Mouse (Mus musculus): ENCODE results near the gene Prkn.

The Prkn gene

DNA sequence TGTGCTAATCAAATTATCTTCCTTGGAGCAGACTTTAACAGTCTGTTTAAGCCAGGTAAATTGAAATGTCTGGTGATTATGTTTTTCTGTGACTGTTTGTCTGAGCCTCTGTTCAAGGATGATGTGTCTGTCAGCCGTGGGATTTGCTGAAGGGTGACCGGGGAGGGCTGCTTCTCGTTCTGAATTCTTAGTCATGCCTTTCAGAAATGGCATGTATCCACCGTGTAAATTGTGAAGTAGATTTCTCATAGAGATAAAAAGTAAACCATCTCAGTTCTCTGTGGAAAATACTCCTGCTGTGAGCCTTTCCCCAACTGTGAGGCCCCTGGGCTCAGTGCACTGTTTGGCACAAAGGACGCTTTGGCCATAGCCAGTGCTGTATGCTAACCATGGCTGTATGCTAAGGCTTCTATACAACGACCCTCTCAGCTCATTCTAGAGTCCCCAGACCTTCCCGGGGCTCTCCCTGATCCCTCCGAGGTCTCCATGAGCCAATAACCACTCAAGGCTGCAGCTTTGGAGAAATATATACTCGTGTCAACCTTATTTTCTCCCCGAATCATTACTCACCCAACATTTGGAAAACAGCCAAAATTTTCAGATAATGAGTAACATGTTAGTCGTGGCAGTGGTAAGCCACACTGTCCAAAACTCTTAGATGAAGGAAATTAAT, 552.6 kb downstream of the Prkn start:
- in situ Hi-C loops (cut with MboI, MseI) = no loop called here

GRCm38 (mm10) chr17:11394607-11395006, 554.4 kb downstream of the Prkn start:
- in situ Hi-C loops (cut with MboI, MseI) = no loop called here

DNA sequence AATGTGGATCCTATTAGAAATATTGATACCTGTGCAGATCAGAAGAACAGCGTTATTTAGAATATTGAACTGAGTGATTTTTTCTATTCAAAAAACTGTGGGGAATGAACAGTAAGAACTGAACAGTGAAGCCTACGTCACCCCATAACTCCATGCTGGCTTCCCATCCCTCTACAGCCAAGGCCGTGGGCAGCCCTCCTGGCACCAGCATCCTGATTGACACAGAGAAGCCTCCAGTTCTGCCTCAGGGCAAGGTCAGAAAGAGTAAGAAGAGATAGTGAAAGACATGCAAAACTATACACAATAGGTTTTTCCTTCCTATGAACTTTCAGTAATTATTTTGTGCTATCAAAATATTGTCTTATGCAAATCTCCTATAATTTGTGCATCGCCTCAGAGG, 557.5 kb downstream of the Prkn start:
- in situ Hi-C loops (cut with MboI, MseI) = no loop called here

DNA sequence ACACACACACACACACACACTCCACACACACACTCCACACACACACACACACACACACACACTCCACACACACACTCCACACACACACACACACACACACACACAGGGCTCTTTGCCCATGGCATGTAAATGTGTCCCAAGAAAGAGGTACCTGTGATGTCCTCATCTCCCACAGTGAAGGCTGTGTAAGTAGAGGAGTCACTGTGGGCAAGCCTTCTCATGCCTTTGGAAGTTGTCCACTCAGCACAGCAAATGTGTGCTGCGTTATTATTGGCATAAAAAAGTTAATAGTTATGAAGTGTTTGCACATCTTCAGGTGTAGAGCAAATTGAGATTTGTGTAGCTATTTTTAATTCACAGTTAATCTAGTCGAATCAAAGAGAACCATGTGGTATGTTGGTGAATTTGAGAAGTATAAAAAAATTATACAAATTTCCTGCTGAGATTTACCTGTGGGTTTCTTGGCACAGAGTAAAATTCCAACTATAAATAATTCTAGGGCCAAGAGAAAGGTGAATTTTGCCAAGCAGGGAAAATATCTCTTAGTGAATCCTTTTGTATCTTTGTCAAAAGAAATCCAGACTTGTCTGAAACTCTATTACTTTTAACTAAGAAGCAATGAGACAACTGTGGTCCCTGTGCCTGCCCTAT, 562.2 kb downstream of the Prkn start:
- in situ Hi-C loops (cut with MboI, MseI) = no loop called here

- in situ Hi-C loops (cut with MboI, MseI) = no loop called here
Observed at GRCm38 (mm10) chr17:11411414-11411813, 571.2 kb downstream of the Prkn start.

DNA sequence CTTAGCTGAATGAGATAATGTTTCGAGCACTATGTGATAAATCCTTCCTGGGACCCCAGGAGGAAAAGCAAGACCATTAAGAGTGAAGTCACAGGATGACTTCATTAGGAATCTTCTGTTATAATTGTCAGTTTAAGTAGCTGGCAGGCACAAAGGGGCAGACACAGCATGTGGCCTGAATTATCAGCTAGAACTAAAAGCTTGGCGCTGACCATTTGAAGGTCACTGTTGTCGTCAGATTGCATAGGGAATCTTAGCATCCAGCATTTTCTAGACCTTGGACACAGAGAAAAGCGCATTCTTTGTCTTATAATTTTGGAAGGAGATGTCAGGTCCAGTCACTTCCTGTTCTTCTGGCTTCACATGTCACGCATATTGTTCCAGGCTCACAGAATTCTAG, 573.5 kb downstream of the Prkn start:
- in situ Hi-C loops (cut with MboI, MseI) = no loop called here

GRCm38 (mm10) chr17:11414288-11414687, 574.1 kb downstream of the Prkn start:
- in situ Hi-C loops (cut with MboI, MseI) = no loop called here

DNA sequence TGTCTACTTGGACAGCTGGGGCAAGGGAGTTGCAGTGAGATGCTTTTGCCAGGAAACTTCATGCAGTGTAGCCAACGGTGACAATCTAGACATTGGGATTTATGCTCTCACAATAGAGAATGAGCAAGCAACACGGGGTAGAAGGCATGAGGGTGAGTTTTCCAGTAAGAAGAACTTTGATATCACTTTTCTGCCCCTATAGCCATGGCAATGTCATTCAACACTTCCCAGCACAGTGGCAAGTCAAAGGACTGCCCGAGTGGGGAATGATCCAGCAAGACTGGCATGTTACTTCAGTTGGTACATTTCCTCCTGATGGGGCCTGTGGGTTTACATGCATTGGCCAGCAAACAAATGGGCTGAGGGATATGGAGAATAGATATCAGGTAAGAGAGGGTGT, 577.0 kb downstream of the Prkn start:
- in situ Hi-C loops (cut with MboI, MseI) = no loop called here

DNA sequence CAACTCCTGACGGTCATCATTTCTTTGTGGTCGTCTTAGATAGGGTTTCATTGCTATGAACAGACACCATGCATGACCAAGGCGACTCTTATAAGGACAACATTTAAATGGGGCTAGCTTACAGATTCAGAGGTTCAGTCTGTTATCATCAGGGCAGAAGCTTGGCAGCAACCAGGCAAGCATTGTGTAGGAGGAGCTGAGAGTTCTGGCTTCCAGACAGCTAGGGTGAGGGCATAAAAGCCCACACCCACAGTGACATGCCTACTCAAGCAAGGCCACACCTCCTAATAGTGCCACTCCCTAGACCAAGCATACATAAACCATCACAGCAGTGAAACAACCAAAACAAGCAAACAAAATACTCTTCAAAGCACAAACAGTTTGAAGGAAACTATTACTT, 579.3 kb downstream of the Prkn start:
- in situ Hi-C loops (cut with MboI, MseI) = no loop called here

DNA sequence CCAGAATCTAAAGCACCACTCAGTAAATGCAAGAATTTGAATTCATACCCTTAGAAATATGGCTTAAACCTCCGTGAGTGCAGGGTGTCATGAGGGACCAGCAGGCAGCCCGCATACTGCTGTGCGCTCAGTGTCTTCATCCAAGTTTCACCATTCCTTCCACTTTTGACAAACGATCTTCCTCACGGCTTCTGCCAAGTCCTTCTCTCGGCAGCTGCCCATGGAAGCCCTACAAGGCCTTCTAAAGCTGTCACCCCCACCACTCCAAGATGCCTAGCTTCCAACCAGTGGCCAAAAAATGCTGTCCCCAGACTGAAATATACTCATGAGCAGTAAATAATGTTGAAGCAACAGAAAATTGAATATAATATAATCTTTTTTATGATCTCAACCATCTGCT, 580.7 kb downstream of the Prkn start:
- in situ Hi-C loops (cut with MboI, MseI) = no loop called here

- in situ Hi-C loops (cut with MboI, MseI) = no loop called here
Observed at GRCm38 (mm10) chr17:11421264-11421940, 581.2 kb downstream of the Prkn start.

GRCm38 (mm10) chr17:11431323-11431722, 591.1 kb downstream of the Prkn start:
- in situ Hi-C loops (cut with MboI, MseI) = no loop called here

DNA sequence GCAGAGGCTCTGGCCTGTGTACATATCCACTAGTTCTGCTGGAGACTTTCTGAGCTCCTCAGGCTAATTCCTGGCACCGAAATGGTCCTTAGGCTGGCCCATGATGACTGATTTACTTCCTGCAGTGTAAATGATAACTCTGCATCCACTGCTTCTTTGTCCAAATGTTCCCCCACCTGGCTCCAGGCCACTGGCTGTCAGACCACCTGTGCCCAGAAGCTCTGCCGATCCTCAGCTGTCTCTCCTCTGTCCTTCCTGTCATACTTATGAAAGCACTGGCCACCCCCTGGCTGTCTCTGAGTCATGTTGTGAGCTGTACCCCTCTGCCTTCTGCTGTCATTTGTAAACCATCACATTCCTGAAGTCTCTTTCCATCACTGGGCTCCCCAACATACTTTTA, 592.4 kb downstream of the Prkn start:
- in situ Hi-C loops (cut with MboI, MseI) = no loop called here

GRCm38 (mm10) chr17:11462721-11463120, 622.5 kb downstream of the Prkn start:
- in situ Hi-C loops (cut with MboI, MseI) = no loop called here

DNA sequence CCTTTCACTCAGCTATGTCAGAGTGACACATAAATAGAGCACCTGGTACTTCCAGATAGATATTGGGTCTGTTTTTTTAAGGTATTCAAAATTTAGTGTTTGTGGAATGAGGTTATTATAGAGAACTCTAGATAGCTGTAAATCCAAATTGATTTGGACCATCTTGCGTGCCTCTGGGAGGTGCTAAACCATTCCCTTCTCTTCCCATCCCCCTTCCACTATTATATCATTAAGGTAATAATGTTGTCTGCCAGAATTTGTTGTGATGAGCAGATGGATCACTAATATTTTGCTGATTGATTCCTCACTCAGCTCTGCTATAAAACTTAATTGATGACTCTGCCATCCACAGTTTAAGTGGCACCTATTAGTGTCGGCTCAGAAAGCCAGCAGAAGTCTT, 625.9 kb downstream of the Prkn start:
- in situ Hi-C loops (cut with MboI, MseI) = no loop called here

GRCm38 (mm10) chr17:11468624-11469023, 628.4 kb downstream of the Prkn start:
- in situ Hi-C loops (cut with MboI, MseI) = no loop called here

- in situ Hi-C loops (cut with MboI, MseI) = no loop called here
Observed at GRCm38 (mm10) chr17:11483032-11483431, 642.8 kb downstream of the Prkn start.

- in situ Hi-C loops (cut with MboI, MseI) = no loop called here
Observed at GRCm38 (mm10) chr17:11490051-11490450, 649.9 kb downstream of the Prkn start.

- in situ Hi-C loops (cut with MboI, MseI) = no loop called here
Observed at GRCm38 (mm10) chr17:11502556-11502955, 662.4 kb downstream of the Prkn start.

DNA sequence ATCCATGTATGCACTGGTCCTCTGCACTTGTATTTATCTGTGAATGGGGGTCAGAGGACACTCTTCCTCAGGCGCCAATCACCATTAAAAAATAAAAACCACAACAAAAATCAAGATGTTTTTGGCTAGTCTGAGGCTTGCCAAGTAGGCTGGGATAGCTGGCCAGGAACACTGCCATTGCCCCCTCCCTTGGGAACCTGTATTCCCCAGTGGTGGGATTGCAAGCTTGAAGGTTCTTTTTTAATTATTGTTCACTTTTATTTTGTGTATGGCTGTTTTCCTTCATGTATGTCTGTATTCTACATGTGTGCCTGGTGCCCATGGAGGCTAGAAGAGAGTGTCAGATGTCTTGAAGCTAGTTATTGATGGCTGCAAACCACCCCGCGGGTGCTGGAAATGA, 664.3 kb downstream of the Prkn start:
- in situ Hi-C loops (cut with MboI, MseI) = no loop called here

- in situ Hi-C loops (cut with MboI, MseI) = no loop called here
Observed at GRCm38 (mm10) chr17:11507082-11507481, 666.9 kb downstream of the Prkn start.

GRCm38 (mm10) chr17:11510081-11510480, 669.9 kb downstream of the Prkn start:
- in situ Hi-C loops (cut with MboI, MseI) = no loop called here
